Mouse (Mus musculus): ENCODE results near the gene Gpc6. TPM values are rescaled to one million over a fixed set of nuclear protein-coding genes. Genes with fewer than 3 reads are reported as not detected.

Gpc6 gene
- total RNA-seq, 4 experiments from 2014 or later = 12.2 to 13.8 (median 13.0) TPM

DNA sequence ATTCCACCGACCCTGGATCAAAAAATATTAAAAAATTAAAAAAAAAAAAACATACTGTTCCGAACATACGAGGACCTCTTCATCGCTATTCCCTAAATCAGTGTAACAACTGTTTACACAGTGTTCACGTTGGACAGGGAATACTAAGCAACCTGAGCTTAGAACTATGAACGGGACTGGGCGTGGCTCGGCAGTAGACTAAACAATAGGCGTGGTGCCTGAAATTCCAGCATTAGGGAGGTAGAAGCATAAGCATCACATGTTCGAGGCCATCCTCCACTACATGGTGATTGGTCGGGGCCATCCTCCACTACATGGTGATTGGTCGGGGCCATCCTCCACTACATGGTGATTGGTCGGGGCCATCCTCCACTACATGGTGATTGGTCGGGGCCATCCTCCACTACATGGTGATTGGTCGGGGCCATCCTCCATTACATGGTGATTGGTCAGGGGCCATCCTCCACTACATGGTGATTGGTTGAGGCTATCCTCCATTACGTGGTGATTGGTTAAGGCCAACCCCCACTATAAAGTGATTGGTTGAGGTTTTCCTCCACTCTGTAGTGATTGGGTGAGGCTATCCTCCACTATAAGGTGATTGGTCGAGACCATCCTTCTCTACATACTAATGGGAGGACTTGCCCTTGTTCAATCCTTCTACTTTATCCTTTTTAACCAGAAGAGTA, 1007.2 kb downstream of the Gpc6 start:
- no peak for DNase-seq

- no peak for DNase-seq
Measured at GRCm38 (mm10) chr14:117938554-117938953, 1013.4 kb downstream of the Gpc6 start.

- no peak for DNase-seq
Measured at GRCm38 (mm10) chr14:117939471-117939870, 1014.4 kb downstream of the Gpc6 start.

- no peak for DNase-seq
Measured at GRCm38 (mm10) chr14:117945920-117946503, 1020.9 kb downstream of the Gpc6 start.

DNA sequence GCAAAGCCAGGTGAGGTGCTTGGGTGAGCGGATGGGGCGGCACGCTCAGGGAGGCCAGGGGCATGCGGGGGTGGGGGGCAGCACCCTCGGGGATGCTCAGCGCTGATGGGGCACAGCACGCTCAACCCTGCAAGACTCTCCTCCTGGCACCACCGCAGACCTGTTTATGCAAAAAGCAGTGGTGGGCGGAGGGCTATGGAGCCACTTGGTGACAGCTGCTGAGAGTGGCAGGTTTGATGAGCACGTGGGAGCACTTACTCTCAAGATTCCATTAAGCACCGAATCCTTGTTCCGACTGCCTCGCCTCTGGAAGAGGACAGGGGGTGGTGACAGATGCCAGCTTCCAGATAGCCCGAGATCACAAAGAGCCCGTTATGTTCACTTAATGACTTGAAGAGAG, 1026.2 kb downstream of the Gpc6 start:
- DNase-seq = no peak

- no peak for DNase-seq
Measured at GRCm38 (mm10) chr14:117951686-117952085, 1026.6 kb downstream of the Gpc6 start.

GRCm38 (mm10) chr14:117956051-117956450, 1030.9 kb downstream of the Gpc6 start:
- DNase-seq = no peak

DNA sequence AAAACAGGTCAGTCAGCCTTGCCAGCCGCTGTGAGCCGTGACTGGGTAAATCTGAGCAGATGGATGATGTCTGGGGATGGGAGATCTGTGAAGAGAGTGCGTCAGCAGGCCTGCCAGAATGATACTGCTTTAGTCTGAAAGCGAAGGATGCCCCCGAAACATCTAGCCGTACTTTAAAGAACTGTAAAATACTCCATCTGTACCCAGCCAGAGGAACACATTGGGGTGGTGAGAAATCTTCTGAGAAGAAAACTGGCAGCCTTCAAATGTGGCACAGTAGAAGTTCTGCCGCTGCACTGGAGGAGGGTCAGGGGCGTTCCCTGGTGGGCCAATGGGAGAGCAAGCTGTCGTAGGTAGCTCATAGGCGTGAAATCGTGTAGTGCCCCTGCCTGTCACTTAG, 1033.3 kb downstream of the Gpc6 start:
- DNase-seq = no peak

DNA sequence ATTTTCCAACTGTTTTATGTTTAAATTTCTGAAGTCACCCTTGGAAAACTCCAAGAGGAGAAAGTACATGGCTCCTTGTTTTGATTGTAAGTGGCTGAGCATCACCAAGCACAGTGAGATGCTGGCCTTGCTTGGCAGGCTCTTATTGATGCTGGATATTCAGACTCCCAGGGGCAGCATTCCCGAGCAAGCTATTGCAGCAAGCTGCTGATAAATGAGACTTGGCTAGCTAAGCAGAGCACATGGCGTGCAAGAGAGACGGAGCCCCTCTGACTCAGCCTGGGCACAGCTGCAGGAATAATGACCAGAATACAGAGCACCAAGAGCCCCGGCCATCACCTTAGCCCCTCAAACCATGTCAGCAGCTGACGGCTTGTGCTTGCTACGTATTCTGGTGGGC, 1036.2 kb downstream of the Gpc6 start:
- no peak for DNase-seq

DNA sequence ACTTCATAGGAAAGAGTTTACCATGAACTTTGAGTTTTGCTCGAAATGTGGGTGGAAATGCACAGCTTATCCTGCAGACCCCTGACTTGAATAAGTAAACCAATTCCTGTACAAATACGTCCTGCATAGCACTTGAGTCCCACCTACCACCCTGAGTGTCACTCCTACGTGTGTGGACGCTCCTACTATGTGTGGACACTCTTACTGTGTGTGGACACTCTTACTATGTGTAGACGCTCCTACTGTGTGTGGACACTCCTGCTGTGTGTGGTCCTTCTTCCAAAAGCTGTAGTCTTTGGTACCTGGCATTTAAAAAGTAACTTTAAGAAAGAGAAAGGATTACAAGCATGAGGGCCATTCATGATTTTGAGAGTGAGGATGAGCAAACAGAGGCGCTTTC, 1036.7 kb downstream of the Gpc6 start:
- DNase-seq = no peak

GRCm38 (mm10) chr14:117962453-117962852, 1037.3 kb downstream of the Gpc6 start:
- DNase-seq = no peak

- DNase-seq = no peak
Measured at GRCm38 (mm10) chr14:117972576-117972975, 1047.5 kb downstream of the Gpc6 start.

DNA sequence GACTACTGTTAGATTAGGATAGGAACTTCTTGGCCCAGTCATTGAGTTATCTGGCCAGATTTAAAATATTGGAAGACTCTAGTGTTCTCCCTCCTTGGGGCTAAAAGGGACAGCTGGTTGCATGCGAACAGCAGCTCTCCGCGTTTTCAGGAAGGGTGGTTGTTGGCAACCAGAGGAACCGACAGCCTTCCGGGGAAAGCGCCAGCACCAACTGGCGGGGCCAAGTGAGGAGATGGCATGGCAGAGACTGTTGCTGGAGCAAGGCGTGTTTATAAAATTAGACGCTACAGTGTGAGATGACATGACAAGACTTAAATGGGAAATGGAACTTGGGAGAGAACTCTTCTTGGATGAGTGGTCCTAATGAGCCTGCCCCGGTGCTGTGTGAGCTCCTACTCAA, 1056.4 kb downstream of the Gpc6 start:
- DNase-seq = no peak

DNA sequence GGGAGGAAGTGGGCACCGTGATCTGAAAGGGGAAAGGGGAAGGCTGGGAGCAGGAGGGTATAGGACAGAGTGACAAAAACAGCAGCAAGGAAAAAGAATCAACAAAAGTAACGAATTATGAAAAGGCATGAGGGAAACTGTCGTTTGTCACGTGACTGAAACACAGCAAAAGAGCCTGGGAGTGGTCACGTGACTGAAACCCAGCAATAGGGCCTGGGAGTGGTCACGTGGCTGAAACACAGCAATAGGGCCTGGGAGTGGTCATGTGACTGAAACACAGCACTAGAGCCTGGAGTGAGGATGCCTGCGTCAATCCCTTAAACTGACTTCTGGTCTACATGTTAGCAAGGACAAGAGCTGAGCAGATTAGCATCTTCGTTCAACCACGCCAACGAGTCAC, 1063.3 kb downstream of the Gpc6 start:
- DNase-seq = no peak

DNA sequence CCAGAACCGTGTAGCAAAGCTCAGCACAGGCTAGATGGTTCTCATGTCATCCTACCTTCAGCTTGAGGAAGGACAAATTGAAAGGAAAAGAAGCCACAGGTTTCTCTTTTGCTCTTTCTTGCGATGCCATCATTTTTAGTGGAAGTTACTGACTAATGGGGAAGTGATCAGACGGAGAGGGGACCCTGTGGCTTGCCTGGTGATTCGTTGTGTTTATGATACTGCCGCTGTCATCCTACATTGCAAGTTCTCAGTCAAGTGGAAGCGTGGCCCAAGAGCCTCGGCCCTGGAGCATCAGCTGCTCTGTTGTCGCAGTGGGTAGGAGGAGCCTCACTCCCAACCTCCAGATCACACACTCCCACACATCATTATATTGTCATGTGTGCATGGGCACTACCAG, 1065.1 kb downstream of the Gpc6 start:
- no peak for DNase-seq

DNA sequence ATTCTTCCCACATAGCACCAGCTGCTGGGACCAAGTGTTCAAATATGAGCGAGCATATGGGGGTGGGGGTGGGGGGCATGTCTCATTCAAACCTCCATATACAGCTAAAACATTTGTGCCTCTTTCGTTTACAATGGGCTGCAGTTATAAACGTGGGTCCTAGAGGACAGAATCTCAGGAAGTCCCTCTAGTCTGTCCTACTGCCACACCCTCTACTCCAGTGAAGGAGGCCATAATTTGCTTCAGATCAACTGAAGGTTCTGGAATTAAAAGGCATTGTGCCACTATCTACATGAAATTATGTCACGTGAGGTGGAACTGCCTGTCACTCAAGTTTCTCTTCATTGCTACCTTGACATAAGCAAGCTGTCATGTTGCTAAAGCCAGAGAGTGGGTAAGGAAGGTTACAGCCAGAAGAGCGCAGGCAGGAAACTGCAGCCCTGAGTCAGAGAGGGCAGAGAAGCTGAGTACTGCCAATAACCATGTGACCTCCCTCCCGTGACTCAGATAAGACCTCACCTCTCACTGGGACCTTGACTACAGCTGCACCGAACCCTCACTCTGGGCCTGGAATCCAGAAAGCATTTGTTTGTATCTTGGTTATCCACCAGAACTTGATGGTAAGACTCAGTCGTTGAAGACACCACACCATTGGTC, 1067.6 kb downstream of the Gpc6 start:
- DNase-seq = no peak

DNA sequence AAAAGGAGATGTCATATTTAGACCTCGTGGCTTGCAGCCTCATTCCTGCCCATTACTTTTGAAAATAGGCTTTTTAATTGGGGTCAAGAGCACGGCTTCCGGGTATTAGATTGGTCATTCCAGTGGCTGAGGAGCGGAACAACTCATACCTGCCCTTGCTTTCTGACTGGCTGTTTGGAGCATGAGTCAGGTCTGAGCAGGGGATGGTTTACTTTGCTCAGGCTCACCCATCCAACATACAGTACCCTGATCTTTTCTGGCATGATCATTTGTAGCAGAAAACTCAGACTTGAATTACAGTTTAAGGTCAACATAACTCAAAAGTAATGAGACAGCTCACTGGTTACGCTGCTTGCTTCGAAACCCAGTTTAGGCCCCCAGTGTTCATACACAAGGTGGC, 1068.7 kb downstream of the Gpc6 start:
- DNase-seq = peak; percentile 8

DNA sequence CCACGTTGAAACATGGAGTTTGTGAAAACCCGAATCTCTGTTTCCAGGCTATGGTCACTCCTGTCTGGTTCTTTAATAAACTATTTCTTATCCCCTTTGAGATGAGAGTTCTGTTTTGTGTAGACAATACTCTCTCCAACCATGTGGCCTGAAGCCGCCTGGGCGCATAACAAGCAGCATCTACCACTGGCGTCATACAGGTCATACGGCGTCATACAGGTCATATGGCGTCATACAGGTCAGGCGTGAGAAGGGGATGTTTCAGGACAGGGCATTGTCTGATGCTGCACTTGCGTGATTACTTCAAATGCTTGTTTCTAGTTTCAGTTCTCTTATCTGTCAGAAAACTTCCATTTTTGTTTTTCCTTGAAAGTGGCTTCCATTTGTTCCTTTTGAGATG, 1079.3 kb downstream of the Gpc6 start:
- no peak for DNase-seq

GRCm38 (mm10) chr14:118005697-118006096, 1080.6 kb downstream of the Gpc6 start:
- no peak for DNase-seq

GRCm38 (mm10) chr14:118009541-118009940, 1084.4 kb downstream of the Gpc6 start:
- DNase-seq = no peak

GRCm38 (mm10) chr14:118013237-118013636, 1088.1 kb downstream of the Gpc6 start:
- no peak for DNase-seq

- no peak for DNase-seq
Measured at GRCm38 (mm10) chr14:118019314-118019713, 1094.2 kb downstream of the Gpc6 start.

- DNase-seq = no peak
Measured at GRCm38 (mm10) chr14:118021867-118022543, 1096.9 kb downstream of the Gpc6 start.

Measured in adrenal gland, adult 8-10 months (tissue).